Mouse (Mus musculus) thymus, postnatal 0 days (tissue): ENCODE measurements around the gene Tead3. TPM values are rescaled to one million over a fixed set of nuclear protein-coding genes. Genes with fewer than 3 reads are reported as not detected.

ENCODE experiments used
- DNase-seq: peaks from one replicate; pipeline ENCODE4 v3.0.0-alpha.2; 2015; ENCODE audit warnings: low spot score
- polyA plus RNA-seq: library from polyadenylated mRNA; unstranded; fragments of >200 nt; fragmentation: Nextera tagmentation; extraction: Ambion mirVana; gene quantifications from 2 replicates; pipeline ENCODE4 v1.2.1, GENCODE M21; 2015

Tead3 gene
- polyA plus RNA-seq, result 2.1 and 2.2 TPM in 2 replicates

DNA sequence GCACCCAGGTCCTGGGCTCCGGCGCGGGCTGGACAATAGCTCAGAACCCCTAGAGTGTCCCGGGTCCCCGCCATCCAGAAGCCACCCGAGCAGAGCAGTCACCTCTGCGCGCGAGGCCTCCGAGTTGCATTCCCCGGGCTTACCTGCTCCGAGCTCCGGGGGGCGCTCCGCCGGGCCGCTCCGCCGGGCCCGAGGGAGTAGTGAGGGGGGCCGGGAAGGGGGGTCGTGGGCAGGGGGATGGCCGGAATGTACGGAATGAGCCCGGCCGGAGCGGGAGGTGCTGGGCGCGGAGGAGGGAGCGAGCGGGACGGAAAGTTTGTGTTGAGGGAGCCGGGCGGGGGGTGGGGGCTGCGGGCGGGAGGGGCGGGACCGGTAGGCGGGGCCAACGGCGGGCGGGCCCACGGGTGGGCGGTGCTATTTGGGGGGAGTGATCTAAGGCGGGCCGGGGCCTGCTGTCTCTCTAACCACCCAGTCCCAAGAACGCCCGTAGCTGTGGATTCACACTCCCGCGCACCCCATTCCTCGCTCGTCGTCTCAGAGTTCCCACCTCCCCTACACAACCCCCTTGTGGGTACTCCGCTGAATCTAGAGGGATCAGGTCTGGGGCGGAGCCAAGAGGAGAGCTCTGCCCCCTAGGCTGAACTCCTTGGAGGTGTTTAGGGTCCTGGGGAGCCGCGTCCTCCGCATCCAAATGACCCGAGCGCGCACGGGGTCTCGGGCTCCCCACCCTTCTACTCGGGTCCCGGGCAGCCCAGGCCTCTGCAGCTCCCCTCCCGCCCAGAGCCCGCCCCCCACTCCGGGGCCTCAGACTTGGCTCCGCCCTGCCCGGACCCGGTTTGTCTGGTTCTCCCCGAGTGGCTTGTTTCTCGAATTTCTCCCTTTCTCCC, at the start of gene Tead3:
Gene Tead3 (minus strand): TSS at position 352 of the 887 bp plus-strand sequence.
- peak; percentile 80 for DNase-seq

DNA sequence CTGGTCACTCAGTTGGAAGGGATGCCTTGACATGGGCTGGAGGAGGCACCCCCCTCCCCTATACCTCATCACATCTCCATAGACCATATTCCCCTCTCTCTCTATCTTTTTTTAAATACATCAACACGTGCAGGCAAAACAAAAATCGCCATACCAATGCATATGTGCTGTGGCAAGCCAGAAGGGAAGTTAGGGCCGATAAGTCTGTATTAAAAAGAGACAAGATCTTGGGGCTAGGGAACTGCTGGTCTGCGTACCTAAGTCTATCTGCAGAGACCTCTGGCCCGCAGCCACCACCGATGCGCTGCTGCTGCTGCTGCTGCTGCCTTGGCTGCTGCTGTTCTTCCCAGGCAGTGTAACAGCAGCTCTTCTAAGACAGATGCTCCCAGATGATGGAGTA, 44.4 kb upstream of the Tead3 start:
- no peak for DNase-seq

DNA sequence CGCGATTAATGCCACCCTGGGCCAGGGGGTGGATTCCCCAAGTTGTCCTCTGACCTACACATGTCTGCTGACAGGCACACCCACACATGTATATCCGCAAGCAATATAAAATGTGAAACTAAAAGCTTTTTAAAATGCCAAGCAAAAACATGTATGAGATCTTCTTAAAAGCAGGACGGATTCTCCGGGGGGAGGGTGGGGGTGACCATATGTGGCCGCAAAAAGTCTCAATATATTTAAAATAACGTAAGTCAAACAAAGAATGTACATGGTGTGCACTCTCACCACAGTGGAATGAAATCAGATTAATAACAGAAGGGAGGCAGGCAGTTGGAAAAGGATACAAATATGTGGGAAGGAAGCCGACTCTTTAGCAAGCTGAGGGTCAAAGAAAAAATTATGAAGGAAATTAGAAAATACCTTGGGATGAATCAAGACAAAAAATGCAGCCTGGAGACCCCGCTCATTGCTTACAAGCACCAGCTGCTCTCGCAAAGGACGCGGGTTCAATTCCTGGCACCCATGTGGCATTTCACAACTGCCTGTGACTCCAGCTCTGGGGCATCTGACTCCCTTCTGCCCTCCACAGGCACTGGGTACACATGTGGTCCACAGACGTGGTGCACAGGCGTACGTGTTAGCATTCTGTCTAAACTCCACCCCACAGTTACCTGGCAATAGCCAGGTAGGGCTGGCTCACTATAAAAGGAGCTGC, 43.6 kb upstream of the Tead3 start:
- DNase-seq, result no peak

DNA sequence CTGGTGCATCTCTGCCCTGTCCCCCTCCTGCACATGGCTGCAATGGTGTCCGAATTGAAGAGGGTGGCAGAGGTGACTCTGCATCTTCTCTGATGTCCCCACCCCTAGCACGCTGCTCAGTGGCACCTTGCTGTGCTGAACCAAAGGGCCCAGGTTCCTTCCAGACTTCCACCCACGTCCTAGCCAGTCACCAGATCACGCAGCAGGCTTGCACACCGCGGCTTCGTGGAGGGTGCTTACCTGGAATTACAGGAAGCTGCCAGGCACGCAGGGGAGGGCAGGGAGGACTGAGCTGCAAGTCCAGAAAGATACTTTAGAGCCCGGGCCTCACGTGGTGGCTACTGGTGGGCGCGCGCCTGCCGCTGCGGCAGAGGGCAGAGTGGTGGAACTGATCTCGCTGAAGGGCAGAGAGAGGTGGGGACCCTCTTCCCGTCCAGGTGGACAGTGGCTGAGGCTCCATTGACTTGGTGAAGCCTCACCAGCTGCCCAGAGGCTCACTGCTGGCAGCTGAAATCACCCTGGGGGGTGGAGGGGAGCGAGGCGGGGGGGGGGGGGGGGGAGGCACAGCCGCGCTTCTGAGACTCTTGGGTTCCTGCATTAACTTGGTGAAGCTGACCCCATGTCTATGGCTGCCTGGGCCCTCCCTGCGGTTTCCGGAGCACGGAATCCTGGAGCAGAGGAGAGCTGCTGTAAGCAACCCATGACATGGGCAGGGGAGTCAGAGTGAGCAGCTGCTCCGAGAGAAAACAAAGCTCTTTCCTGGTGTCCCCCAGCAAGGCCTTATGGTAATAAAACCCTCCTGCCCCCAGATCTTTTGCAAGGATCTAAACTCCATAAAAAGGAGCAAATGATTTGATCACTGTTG, 41.2 kb upstream of the Tead3 start:
- DNase-seq, result peak; percentile 22

DNA sequence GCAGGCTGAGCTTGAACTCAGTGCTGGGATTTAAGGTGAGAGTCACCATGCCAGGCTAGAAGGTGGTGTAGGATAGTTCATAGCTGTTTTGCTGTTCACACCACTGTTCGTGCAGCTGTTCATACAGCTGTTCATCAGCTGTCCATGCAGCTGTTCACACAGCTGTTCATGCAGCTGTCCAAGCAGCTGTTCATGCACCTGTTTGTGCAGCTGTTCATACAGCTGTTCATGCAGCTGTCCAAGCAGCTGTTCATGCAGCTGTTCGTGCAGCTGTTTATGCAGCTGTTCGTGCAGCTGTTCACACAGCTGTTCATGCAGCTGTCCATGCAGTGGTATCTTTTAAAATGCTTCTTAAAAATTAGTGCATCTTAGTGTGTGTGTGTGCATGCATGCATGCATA, 37.9 kb upstream of the Tead3 start:
- no peak for DNase-seq

DNA sequence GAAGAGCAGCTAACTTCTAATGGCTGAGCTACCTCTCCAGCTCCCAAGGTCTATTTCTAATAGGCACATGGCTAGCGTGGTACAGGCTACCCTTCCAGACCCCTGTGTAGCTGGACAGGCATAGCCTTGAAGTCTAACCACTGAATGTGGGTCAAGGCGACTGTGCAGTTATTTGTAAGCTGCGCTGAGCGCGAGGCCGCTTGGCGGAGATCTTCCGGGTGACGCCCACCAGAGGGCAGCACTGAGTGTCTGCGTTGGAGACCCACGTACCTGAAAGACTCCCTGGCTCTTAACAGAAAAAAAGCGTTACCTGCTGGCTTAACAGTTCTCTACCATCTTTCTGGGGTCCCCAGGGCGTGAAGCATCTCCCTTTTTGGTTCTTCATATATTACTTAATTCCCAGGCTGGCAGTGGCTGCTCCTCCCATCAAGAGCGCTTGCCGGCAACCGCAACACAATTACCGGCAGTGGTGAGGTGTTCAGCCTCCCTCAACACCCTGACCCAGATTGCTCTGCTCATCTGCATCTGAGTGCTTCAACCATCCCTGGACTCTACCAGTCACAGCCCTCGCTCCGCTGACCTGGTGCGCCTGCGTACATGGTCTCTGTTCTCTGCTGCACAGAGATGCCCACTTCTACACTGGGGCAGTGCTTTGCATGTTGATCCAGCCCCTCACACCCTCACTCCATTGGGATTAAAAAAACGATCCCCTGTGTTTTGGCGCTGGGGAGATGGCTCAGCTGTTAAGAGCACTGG, 35.7 kb upstream of the Tead3 start:
- DNase-seq, result peak; percentile 84

DNA sequence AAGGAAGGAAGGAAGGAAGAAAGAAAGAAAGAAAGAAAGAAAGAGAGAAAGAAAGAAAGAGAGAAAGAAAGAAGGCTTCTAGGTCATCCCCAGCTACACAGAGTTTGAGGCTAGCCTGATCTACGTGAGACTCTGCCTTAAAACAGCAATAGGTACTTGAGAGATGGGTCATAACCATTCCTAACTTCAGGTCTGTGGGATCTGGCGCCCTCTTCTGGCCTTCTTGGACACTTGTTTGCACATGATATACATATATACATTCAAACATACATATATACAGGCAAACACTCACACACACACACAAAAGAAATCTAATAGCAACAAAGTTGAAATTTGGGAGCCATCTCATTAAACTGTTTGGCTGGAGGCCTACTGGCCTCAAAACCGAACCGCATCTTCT, 33.7 kb upstream of the Tead3 start:
- DNase-seq, result peak; percentile 58

DNA sequence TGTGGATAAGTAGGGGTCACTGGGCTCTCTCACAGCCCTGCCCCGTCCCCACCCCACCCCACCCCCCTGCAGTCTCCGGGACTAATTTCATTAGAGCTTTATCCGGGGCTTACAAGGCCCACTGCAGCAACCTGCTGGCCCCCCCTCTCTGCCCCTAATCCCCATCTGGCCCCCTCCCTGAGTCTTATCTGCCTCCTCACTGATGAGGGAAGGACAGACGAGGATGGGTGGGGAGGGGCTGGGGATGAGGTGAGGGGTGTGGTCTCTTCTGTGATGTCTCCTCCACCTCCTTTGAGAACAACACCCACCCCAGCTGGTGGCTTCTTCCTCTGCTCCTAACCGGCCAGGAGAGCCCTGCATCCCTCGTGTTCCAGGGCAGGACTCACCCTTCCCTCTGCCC, 29.6 kb upstream of the Tead3 start:
- no peak for DNase-seq

DNA sequence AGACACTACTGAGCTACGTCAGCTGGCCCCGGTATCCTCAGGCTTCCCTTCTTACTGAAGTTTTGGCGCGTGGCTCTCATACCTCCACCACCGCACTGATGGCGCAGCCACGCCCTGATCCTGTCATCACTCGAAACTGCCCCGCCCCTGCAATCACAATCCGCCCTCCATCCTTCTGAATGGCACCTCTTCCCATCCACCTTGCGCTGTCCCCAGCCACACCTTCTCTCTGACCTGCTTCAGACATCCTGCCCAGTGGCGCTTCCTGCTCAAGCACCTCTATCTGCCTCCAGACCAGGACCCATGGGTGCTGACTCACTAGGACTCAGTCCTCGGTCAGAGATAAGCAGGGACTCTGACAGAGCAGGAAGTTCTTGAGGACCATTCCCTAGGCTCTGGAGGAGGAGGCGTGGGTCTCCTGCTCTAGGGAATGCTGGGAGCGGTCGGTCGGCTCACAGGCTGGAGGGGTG, 25.0 kb upstream of the Tead3 start:
- DNase-seq, result peak; percentile 51

DNA sequence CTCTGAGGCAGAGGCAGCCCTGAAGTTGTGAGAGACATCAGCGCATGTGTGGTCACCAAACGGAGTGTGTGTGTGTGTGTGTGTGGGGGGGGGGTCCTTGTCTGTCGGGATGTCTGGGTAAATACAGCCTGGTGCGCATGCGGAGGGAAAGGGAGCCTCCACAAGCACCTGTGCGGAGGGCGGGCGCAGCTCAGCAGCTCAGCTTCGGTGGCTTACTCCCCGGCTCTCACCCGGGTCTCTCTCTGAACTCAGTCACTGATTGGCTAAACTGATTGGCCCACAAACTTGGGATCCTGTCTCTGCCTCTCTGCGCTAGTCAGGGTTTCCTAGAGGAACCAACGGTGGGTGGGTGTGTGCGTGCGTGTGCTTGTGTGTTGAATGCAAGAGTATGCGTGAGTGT, 23.9 kb upstream of the Tead3 start:
- DNase-seq, result peak; percentile 91

DNA sequence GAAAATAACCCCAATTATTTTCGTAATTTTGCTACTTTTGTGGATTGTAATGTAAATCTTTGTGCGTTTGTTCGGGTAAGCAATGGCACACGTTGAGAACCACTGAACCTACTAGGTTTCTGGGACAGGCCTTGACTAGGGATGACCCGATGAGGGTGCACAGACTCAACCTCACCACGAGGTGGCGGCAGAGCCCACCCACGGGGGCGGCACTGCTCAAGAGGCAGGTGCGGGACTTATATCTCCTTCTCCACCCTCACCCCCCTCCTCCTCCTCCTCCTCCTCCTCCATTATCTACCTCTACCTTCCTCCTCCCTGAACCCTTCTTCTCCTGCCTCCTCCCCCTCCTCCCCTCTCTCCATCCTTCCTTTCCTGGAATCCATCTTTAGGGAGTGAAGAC, 23.2 kb upstream of the Tead3 start:
- peak; percentile 90 for DNase-seq

DNA sequence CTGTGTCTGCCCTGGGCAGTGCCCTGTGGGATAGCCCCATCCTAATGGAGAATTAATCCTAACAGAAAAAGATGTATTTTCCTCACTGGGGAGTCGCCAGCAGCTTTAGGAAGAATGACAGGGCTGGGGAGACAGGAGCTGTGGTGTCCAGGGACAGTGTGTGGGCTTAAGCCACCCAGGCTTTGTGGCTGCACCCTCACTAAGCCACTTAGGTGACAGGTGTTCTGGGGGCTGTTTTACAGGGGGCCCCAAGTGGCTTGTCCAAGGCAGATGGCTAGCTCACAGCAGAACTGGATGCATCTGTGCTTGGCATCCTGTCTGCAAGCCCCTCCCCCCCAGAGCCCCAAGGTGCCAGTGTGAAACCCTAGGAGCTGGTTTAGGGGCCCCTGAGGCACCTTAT, 21.3 kb upstream of the Tead3 start:
- DNase-seq, result peak; percentile 44

DNA sequence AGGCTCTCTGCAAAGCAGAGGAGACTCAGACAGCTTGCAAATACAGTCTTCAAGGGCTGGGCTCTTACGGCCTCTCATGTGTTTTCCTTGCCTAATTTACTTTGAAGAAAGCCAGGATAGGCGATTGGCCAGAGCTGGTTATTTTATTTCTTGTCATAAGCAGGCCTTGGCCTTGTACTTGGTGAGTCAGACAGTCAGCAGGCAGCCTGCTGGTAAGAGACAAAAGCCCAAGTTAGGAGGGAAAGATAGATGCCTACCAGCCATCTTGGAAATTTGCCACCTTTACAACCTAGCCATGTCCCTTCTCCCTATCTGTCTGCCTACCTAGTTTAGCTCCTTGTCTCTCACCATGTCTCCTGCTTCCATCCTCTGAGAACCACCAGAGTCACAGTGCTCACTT, 20.7 kb upstream of the Tead3 start:
- DNase-seq, result no peak

DNA sequence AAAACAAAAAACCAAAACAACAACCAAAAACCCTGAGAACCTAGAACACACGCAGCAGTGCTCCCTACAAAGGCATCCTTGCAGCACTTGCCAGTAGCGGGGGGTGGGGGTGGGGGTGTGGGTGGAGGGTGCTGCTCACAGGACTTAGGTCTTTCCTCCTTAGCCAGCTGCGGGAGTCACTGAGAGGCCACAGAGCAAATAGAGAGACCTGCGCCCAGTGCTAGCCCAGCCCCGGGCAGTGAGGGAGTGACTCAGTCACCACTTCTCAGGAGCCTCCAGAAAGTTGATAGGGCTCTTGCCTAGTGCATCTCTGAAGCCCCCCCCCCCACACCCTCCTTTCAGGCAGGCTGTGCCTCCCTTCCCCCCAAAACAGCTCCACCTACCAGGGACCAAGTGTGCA, 18.4 kb upstream of the Tead3 start:
- no peak for DNase-seq

DNA sequence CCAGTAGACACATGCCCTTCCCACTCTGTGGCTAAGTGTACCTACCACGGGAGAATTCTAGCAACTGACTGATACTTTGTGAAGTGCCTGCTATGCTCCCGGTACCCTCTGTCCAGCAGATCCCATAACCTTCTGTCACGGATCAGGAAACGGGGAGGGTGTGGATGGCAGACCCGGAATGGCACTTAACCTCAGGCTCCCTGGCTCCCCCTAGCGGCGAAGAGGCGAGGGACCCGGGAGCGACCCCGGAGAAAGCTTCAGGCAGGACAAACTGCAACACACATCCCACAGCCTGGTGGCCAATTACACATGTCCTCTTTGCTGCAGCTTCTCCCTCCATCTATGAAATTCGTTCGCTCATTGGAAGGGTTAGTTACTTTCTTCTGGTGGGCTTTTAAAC, 17.8 kb upstream of the Tead3 start:
- DNase-seq, result peak; percentile 78

DNA sequence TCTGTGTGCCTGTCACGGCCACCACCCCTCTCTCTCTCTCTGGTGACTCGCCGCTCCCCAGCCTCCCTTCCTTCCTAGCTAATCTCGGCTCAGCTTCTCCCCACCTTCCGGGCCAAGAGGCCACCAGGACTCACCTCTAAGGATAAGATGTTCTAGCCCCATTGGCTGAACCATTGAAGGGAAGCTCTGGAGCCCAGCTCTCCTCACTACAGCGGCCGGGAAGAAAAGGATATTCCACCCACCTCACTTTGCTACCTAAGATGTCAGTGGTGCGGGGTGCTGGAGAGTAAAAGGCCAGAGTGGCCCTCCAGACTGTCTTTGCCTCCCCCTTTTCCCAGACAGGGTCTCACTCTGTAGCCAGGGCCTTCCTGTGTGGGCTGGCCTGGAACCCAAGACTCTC, 14.5 kb upstream of the Tead3 start, which contains the start of gene Tulp1:
Gene Tulp1 (minus strand): TSS at position 101 of the 400 bp plus-strand sequence.
- DNase-seq, result no peak

DNA sequence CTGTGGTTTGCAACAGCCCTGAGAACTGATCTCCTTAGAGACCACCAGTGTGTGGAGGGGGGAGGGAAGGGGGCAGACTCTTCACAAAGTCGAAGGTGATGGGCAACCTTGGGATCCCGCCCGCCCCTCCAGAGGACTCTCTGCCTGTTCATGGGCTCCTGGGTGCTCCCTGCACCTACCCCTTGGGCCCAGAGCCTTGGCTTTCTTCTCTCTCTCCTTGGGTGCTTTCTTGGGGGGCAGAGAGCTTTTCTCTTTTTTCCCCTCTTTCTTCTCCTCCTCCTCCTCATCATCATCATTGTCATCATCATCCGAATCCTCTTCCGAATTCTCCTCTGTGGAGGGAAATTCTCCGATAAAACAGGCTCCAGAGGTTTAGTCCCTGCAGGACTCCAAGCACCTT, 12.9 kb upstream of the Tead3 start:
- DNase-seq, result no peak

DNA sequence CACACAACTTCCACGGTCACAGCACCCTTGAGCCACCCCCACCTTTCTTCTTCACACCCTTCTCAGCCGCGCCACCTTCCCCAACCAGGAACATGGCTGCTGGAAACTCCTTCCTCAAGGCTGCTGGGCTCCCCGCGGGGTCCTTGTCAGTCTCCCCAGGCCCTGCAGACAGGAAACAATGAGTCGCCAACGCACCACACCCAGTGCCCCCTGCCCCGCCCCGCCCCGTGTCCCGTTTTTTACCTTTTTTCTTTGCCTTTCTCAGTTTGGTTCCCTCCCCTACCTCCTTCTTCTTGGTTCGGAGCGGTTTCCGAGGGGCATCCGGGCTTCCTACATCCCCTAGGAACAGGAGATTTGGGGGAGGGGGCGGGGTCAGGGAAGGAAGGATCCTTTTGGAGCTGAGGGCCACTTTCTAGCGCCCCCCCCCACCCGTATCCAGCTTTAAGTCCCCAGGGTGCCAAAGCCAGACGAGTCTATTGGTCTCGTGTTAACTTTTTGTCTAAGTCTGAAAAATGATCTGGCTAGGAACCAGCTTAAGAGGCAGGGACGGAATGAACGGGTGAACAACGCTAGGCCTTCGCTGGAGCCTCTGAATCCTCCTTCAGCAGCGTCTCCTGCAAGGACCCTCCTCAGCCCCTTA, 12.2 kb upstream of the Tead3 start:
- DNase-seq, result no peak

DNA sequence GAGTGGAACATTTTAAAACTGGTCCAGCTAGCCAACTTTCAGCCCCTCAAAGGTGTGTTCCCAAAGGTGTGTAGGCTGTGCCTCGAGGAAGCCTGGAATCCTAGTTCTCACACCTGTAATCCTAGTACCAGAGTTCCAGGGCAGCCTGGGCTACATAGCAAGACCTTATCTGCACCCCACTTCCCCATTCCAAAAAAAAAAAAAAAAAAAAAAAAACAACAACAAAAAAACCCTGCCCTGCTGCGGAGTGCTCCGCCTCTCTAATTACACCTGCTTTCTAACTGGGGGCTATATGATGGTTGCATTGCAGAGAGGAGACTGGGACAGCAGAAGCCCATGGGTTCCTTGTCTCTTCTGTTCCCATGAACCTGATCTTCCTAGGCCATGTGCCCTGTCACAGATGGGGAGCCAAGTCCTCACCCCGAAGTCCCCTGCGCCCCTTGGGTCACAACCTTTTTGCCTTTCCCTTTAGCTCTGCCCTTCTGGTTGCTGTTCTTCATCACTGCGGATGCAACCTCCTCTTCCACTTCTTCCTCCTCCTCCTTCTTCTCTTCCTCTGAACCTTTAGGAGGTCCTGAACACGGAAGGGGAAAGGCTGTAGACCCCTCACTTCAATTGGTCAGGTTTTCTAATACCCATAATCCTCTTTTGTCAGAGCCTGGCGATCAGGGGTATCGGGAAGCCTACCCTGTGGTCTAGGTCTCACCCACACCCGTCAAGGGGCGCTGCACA, 11.5 kb upstream of the Tead3 start:
- no peak for DNase-seq
